Mouse (Mus musculus) embryonic facial prominence, embryonic 15.5 days (tissue): ENCODE measurements around the gene Hebp1. TPM values are rescaled to one million over a fixed set of nuclear protein-coding genes. Genes with fewer than 3 reads are reported as not detected.

Source experiments
- ATAC-seq: fragments of 200-750 bp; cut with Nextera tagmentation; 2 replicates; pipeline ENCODE4 v1.8.0; 2017; ENCODE audit warnings: low read depth, moderate TSS enrichment; ENCODE audit not compliant: insufficient number of reproducible peaks, low FRiP score, low TSS enrichment
- H3K27ac ChIP-seq: fragments of 300-500 bp; sonication (generic); replicated peaks from 2 replicates; pipeline ENCODE4 v1.5.1; 2015; ENCODE audit warnings: mild to moderate bottlenecking, inconsistent platforms
- H3K27me3 ChIP-seq: fragments of 300-500 bp; sonication (generic); 2 replicates; pipeline ENCODE4 v1.6.1; 2015; ENCODE audit warnings: inconsistent platforms
- H3K36me3 ChIP-seq: fragments of 300-500 bp; sonication (generic); 2 replicates; pipeline ENCODE4 v1.6.1; 2015; ENCODE audit warnings: mild to moderate bottlenecking, inconsistent platforms
- H3K4me1 ChIP-seq: fragments of 300-500 bp; sonication (generic); 2 replicates; pipeline ENCODE4 v1.6.1; 2015; ENCODE audit warnings: inconsistent platforms
- H3K4me2 ChIP-seq: fragments of 300-500 bp; sonication (generic); replicated peaks from 2 replicates; pipeline ENCODE4 v1.6.1; 2015; ENCODE audit warnings: mild to moderate bottlenecking, inconsistent platforms
- H3K4me3 ChIP-seq: fragments of 300-500 bp; sonication (generic); replicated peaks from 2 replicates; pipeline ENCODE4 v1.5.1; 2015; ENCODE audit warnings: mild to moderate bottlenecking, inconsistent platforms
- H3K9ac ChIP-seq: fragments of 300-500 bp; sonication (generic); 2 replicates; pipeline ENCODE4 v1.6.1; 2015; ENCODE audit warnings: inconsistent platforms
- H3K9me3 ChIP-seq: fragments of 300-500 bp; sonication (generic); replicated peaks from 2 replicates; pipeline ENCODE4 v1.6.1; 2016; ENCODE audit warnings: inconsistent platforms
- WGBS: fragments of 180-500 bp; shearing (Covaris S2); methylation state at CpG from one replicate; pipeline ENCODE4 v1.1.7; 2015; 5-methylcytosine and 5-hydroxymethylcytosine counted together
- polyA plus RNA-seq: library from polyadenylated mRNA; unstranded; fragments of >200 nt; fragmentation: Nextera tagmentation; extraction: Ambion mirVana; gene quantifications from 2 replicates; pipeline ENCODE4 v1.2.1, GENCODE M21; 2015

The Hebp1 gene
- polyA plus RNA-seq, 1 experiment from 2014 or later, result 11.4 TPM

DNA sequence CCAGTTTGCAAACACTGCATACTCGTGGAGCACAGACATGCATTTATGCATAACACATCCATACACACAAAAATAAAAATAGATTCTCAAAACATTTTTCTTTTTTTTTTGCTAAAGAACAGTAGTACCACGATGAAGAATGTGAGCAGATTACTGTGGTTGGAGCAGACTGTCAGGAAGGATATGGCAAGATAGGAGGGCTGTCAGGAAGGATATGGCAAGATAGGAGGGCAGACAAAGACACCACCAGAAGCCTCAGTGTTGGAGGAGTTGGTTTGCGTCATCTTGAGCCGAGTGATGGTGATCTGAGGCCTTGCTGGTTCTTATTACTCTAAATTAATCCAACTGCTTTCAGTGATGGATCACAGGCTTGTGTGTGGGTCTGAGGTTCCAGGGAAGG lies 35.0 kb downstream of the Hebp1 start:
- H3K9me3 ChIP-seq, result no peaks in the 10 kb centered on the region
- H3K4me3 ChIP-seq, result no peak overlapping the region
- no peak for ATAC-seq
- H3K27ac ChIP-seq, result no peak overlapping the region
- H3K4me1 ChIP-seq, result 0 out of 2 replicates have a peak, but pooled peaks cover 3% of the 10 kb centered on the region
- WGBS, result 48% methylated on average over 4 of the region's 4 CpGs
- no peak overlapping the region for H3K4me2 ChIP-seq
- no peak overlapping the region for H3K9ac ChIP-seq
- H3K27me3 ChIP-seq, result no peaks in the 10 kb centered on the region
- no peaks in the 10 kb centered on the region for H3K36me3 ChIP-seq

- 0 out of 2 replicates have a peak, but pooled peaks cover 3% of the 10 kb centered on the region for H3K4me1 ChIP-seq
- WGBS, result 87% methylated on average over 3 of the region's 3 CpGs
- H3K9ac ChIP-seq, result no peak overlapping the region
- no peaks in the 10 kb centered on the region for H3K9me3 ChIP-seq
- H3K27me3 ChIP-seq, result no peaks in the 10 kb centered on the region
- H3K27ac ChIP-seq, result no peak overlapping the region
- H3K4me3 ChIP-seq, result no peak overlapping the region
- no peak for ATAC-seq
- no peaks in the 10 kb centered on the region for H3K36me3 ChIP-seq
- no peak overlapping the region for H3K4me2 ChIP-seq
These were observed 35.5 kb downstream of the Hebp1 start for GRCm38 (mm10) chr6:135162311-135162710.

DNA sequence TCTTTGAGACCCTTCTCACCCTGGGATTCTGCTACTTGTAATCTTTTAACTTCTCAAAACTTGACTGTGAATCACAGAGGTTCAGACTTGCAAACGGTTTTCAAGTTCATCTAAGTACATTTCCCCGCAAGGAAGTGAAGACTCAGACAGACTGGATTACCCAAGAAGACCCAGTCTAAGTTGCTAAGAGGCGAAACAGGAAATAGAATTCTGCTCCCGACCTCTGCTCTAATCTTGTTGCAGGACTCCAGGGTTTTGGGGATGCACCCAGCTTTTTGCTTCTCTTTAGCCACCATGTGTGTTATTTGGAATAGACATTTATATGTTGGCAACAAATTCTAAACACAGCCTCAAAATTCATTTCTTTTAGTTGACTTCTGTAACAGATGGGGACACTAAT lies 36.5 kb downstream of the Hebp1 start:
- Histone ChIP-seq H3K4me2 (no peak overlapping the region), H3K4me3 (no peak overlapping the region), H3K9me3 (no peaks in the 10 kb centered on the region), H3K27me3 (no peaks in the 10 kb centered on the region), H3K4me1 (0 out of 2 replicates have a peak, but pooled peaks cover 3% of the 10 kb centered on the region), H3K27ac (no peak overlapping the region), H3K36me3 (no peaks in the 10 kb centered on the region), H3K9ac (no peak overlapping the region)
- WGBS, result 61% methylated on average over 4 of the region's 4 CpGs
- ATAC-seq, result no peak

- Histone ChIP-seq H3K27ac (no peak overlapping the region), H3K4me2 (no peak overlapping the region), H3K9me3 (no peaks in the 10 kb centered on the region), H3K36me3 (no peaks in the 10 kb centered on the region), H3K27me3 (no peaks in the 10 kb centered on the region), H3K9ac (no peak overlapping the region), H3K4me1 (0 out of 2 replicates have a peak, but pooled peaks cover 3% of the 10 kb centered on the region), H3K4me3 (no peak overlapping the region)
- ATAC-seq, result no peak
- 68% methylated on average over 4 of the region's 4 CpGs for WGBS
These were observed 39.3 kb downstream of the Hebp1 start for GRCm38 (mm10) chr6:135158509-135158908.

GRCm38 (mm10) chr6:135157496-135157895 lies 40.3 kb downstream of the Hebp1 start:
- no peaks in the 10 kb centered on the region for H3K27me3 ChIP-seq
- H3K4me2 ChIP-seq, result no peak overlapping the region
- H3K4me1 ChIP-seq, result no peaks in the 10 kb centered on the region
- 63% methylated on average over 4 of the region's 4 CpGs for WGBS
- no peak overlapping the region for H3K27ac ChIP-seq
- no peak overlapping the region for H3K9ac ChIP-seq
- no peaks in the 10 kb centered on the region for H3K36me3 ChIP-seq
- no peak for ATAC-seq
- H3K4me3 ChIP-seq, result no peak overlapping the region
- H3K9me3 ChIP-seq, result no peaks in the 10 kb centered on the region

- Histone ChIP-seq H3K9me3 (no peaks in the 10 kb centered on the region), H3K4me3 (no peak overlapping the region), H3K9ac (no peak overlapping the region), H3K27me3 (no peaks in the 10 kb centered on the region), H3K27ac (no peak overlapping the region), H3K4me1 (no peaks in the 10 kb centered on the region), H3K36me3 (no peaks in the 10 kb centered on the region), H3K4me2 (no peak overlapping the region)
- WGBS, result 73% methylated on average over 8 of the region's 8 CpGs
- no peak for ATAC-seq
These were observed 41.2 kb downstream of the Hebp1 start for GRCm38 (mm10) chr6:135156597-135156996.

GRCm38 (mm10) chr6:135153719-135154118 lies 44.1 kb downstream of the Hebp1 start:
- Histone ChIP-seq H3K27me3 (no peaks in the 10 kb centered on the region), H3K9me3 (no peaks in the 10 kb centered on the region), H3K27ac (no peak overlapping the region), H3K4me2 (no peak overlapping the region), H3K4me1 (no peaks in the 10 kb centered on the region), H3K9ac (no peak overlapping the region), H3K4me3 (no peak overlapping the region), H3K36me3 (no peaks in the 10 kb centered on the region)
- 74% methylated on average over 5 of the region's 5 CpGs for WGBS
- ATAC-seq, result no peak

DNA sequence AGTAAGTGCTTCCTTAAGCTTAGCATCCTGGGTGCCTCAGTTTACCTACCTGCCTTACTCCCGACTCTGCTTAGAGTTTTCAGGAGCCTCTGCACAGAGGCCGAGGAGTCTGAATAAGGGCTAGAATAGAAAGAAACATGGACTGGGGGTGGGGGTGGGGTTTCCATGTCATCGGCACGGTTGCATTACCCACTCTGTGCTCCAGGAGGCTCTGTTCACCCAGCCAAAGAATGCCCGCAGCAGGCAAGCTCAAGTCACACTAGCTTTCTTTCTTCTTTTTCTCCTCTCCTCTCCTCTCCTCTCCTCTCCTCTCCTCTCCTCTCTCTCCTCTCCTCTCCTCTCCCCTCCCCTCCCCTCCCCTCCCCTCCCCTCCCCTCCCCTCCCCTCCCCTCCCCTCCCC lies 47.5 kb downstream of the Hebp1 start:
- ATAC-seq, result no peak

DNA sequence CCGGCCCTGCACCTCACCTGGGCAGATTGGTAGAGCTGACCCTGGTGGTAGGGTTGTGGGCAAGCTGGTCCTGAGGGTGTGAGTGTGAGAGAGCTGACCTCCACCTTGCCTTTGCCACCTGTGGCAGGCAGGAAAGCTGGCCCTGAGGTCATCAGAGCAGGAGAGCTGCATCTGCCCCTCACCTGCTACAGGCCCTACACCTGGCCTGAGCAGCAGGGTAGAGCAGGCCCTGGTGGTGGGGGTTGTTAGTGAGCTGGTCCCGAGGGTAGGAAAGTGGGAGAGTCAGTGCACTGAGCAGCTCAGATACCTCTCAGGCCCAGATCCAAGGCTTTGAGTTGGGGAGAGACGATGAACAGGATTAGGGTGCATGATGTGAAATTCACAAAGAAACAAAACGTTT lies 48.1 kb downstream of the Hebp1 start:
- Histone ChIP-seq H3K27me3 (no peaks in the 10 kb centered on the region), H3K27ac (no peak overlapping the region), H3K4me1 (no peaks in the 10 kb centered on the region), H3K9me3 (no peaks in the 10 kb centered on the region), H3K9ac (no peak overlapping the region), H3K4me2 (no peak overlapping the region), H3K4me3 (no peak overlapping the region), H3K36me3 (no peaks in the 10 kb centered on the region)
- WGBS, result 68% methylated on average over 4 of the region's 4 CpGs
- ATAC-seq, result no peak

More for the DNA sequence above, 47.5 kb downstream of the Hebp1 start:
- Histone ChIP-seq H3K36me3 (no peaks in the 10 kb centered on the region), H3K27ac (no peak overlapping the region), H3K4me2 (no peak overlapping the region), H3K4me3 (no peak overlapping the region), H3K4me1 (no peaks in the 10 kb centered on the region), H3K9me3 (no peaks in the 10 kb centered on the region), H3K9ac (no peak overlapping the region), H3K27me3 (no peaks in the 10 kb centered on the region)
- 37% methylated on average over 5 of the region's 5 CpGs for WGBS

DNA sequence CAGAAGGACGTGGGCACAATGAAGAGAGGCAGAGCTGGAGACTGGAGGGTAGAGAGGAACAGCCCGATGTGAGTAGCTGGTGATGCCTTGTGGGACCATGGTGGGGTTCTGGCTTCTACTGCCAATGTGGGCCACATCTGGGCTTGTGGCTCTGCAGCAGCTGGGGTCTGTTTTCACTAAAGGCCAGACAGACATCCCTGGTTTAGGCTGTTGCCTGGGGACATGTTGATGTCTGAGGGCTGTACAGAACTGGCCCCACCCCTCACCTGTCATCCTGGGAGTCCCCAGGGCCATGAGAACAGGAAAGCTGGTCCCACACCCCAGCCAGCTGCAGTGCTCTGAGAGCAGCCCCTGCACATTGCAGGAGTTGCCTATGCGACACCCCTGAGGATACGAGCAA lies 48.6 kb downstream of the Hebp1 start:
- H3K4me1 ChIP-seq, result no peaks in the 10 kb centered on the region
- no peaks in the 10 kb centered on the region for H3K27me3 ChIP-seq
- H3K4me2 ChIP-seq, result no peak overlapping the region
- ATAC-seq, result no peak
- H3K4me3 ChIP-seq, result no peak overlapping the region
- no peaks in the 10 kb centered on the region for H3K36me3 ChIP-seq
- no peak overlapping the region for H3K27ac ChIP-seq
- no peak overlapping the region for H3K9ac ChIP-seq
- H3K9me3 ChIP-seq, result no peaks in the 10 kb centered on the region
- 58% methylated on average over 4 of the region's 4 CpGs for WGBS

GRCm38 (mm10) chr6:135148506-135148905 lies 49.3 kb downstream of the Hebp1 start:
- no peak overlapping the region for H3K4me2 ChIP-seq
- WGBS, result 43% methylated on average over 1 of the region's 1 CpGs
- no peak for ATAC-seq
- no peak overlapping the region for H3K4me3 ChIP-seq
- H3K4me1 ChIP-seq, result no peaks in the 10 kb centered on the region
- no peaks in the 10 kb centered on the region for H3K9me3 ChIP-seq
- no peak overlapping the region for H3K27ac ChIP-seq
- no peak overlapping the region for H3K9ac ChIP-seq
- no peaks in the 10 kb centered on the region for H3K36me3 ChIP-seq
- no peaks in the 10 kb centered on the region for H3K27me3 ChIP-seq

- H3K27me3 ChIP-seq, result no peaks in the 10 kb centered on the region
- ATAC-seq, result no peak
- no peaks in the 10 kb centered on the region for H3K36me3 ChIP-seq
- H3K9me3 ChIP-seq, result no peaks in the 10 kb centered on the region
- H3K4me2 ChIP-seq, result no peak overlapping the region
- H3K4me3 ChIP-seq, result no peak overlapping the region
- peaks cover 3% of the 10 kb centered on the region; the same call in 1 of the 2 replicates for H3K4me1 ChIP-seq
- no peak overlapping the region for H3K9ac ChIP-seq
- H3K27ac ChIP-seq, result no peak overlapping the region
- WGBS, result 84% methylated on average over 5 of the region's 5 CpGs
These were observed 51.8 kb downstream of the Hebp1 start for GRCm38 (mm10) chr6:135145976-135146375.
